Mouse (Mus musculus): ENCODE measurements around the gene Mylip. TPM values are rescaled to one million over a fixed set of nuclear protein-coding genes. Genes with fewer than 3 reads are reported as not detected.

Mylip gene
- 10 to 100 TPM; 25.3 to 37.5 TPM for polyA plus RNA-seq (2017; shearing (Covaris generic))

GRCm38 (mm10) chr13:45389448-45390311 lies at the start of gene Mylip:
TSS of gene Mylip (plus strand) at chr13:45389742.

Other genes with a start within 250 kb of the Mylip start
- gene Gmpr, start 117.7 kb downstream of the Mylip start, polyA plus RNA-seq (2017; shearing (Covaris generic)) = 1 to 10 TPM in 1 of 2 experiments, under 1 TPM in 1; 0.45 to 2.4 TPM